ENCODE assay signal across 31 mouse cellular contexts in the genomic region with DNA sequence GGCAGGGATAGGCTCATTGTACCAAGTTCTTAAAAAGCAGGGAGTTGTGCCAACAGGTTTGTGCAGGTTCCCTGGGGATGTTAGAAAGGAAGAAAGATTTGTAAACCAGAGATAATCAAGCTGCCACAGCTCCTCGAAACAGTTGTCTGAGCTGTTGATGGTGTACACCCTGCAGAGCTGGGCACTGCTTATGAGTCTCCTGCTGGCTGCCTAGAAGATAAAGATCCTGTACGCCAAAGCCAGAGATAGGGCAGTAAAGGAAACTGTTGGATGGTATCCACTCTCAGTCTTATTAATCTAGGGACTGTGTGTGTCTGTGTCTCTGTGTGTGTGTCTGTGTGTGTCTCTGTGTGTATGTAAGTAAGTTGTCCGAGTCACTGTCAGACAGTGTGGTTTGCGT. TPM values are rescaled to one million over a fixed set of nuclear protein-coding genes. Genes with fewer than 3 reads are reported as not detected.
DNase-seq lines count a peak whose midpoint lies in the region; ATAC-seq and TF ChIP-seq lines count a peak whose summit lies in the region.
"Had no signal": no experiment of that assay in that cellular context is flagged by ENCODE, and none has a peak within 500 bp of the region (broad histone marks: within the 10 kb centered on the region; RNA-seq: fewer than 3 reads in every experiment).

No protein-coding gene starts in this region.

- H3K27me3 ChIP-seq in liver, embryonic 13.5 days, result no peaks in the 10 kb centered on the region
- no peaks in the 10 kb centered on the region for H3K27me3 ChIP-seq in liver, postnatal 0 days (ENCODE audit: insufficient read depth, low read length)
- no peaks in the 10 kb centered on the region for H3K27me3 ChIP-seq in stomach, postnatal 0 days (ENCODE audit: control insufficient read depth, insufficient read depth, low read length)
- H3K27me3 ChIP-seq: CH12.LX; limb, embryonic 12.5 days; midbrain, embryonic 13.5 days; neural tube, embryonic 13.5 days; Patski had no signal

- no peaks in the 10 kb centered on the region for H3K9me3 ChIP-seq in liver, embryonic 13.5 days (replicated peaks)
- H3K9me3 ChIP-seq in liver, postnatal 0 days (ENCODE audit: low read length), result no peaks in the 10 kb centered on the region
- H3K9me3 ChIP-seq in stomach, postnatal 0 days (ENCODE audit: control insufficient read depth, low read length), result no peaks in the 10 kb centered on the region
- H3K9me3 ChIP-seq: forebrain, embryonic 10.5 days; heart, embryonic 10.5 days; limb, embryonic 12.5 days; midbrain, embryonic 13.5 days; neural tube, embryonic 13.5 days had no signal

- H3K9ac ChIP-seq in liver, embryonic 13.5 days, result no peak overlapping the region
- no peak overlapping the region for H3K9ac ChIP-seq in liver, postnatal 0 days (replicated peaks)
- H3K9ac ChIP-seq in stomach, postnatal 0 days (ENCODE audit: low read length), result no peak overlapping the region
- H3K9ac ChIP-seq: hindbrain, embryonic 14.5 days; limb, embryonic 12.5 days; midbrain, embryonic 13.5 days; neural tube, embryonic 13.5 days had no signal

- H3K4me1 ChIP-seq in liver, embryonic 13.5 days (replicated peaks), result peaks cover 22% of the 10 kb centered on the region
- H3K4me1 ChIP-seq in liver, postnatal 0 days (ENCODE audit: insufficient read depth), result no peaks in the 10 kb centered on the region; the same call in 1 of the 2 replicates
- no peaks in the 10 kb centered on the region for H3K4me1 ChIP-seq in stomach, postnatal 0 days (replicated peaks; ENCODE audit: control insufficient read depth, insufficient read depth)
- H3K4me1 ChIP-seq: forebrain, embryonic 10.5 days had no signal

- H3K4me2 ChIP-seq in liver, embryonic 13.5 days, result no peak overlapping the region
- no peak overlapping the region for H3K4me2 ChIP-seq in liver, postnatal 0 days (ENCODE audit: low read depth, low read length)
- no peak overlapping the region for H3K4me2 ChIP-seq in stomach, postnatal 0 days (replicated peaks; ENCODE audit: low read depth)
- H3K4me2 ChIP-seq: hindbrain, embryonic 14.5 days; limb, embryonic 12.5 days; midbrain, embryonic 13.5 days; neural tube, embryonic 13.5 days had no signal

- H3K4me3 ChIP-seq in gastrocnemius, adult 2 months, result no peak overlapping the region
- no peak overlapping the region for H3K4me3 ChIP-seq in liver, embryonic 13.5 days (replicated peaks)
- no peak overlapping the region for H3K4me3 ChIP-seq in liver, postnatal 0 days (ENCODE audit: low read depth, low read length)
- H3K4me3 ChIP-seq in stomach, postnatal 0 days (ENCODE audit: low read depth, low read length), result no peak overlapping the region
- H3K4me3 ChIP-seq: forebrain, embryonic 10.5 days; heart, embryonic 10.5 days; left cerebral cortex, adult 2 months; limb, embryonic 12.5 days; midbrain, embryonic 13.5 days; neural tube, embryonic 13.5 days had no signal

- H3K27ac ChIP-seq in gastrocnemius, adult 2 months, result peak overlapping the region; percentile 67
- no peak overlapping the region for H3K27ac ChIP-seq in liver, embryonic 13.5 days
- no peak overlapping the region for H3K27ac ChIP-seq in liver, postnatal 0 days (ENCODE audit: low read depth)
- H3K27ac ChIP-seq in stomach, postnatal 0 days (replicated peaks), result no peak overlapping the region
- H3K27ac ChIP-seq: forebrain, embryonic 10.5 days; heart, embryonic 10.5 days; hindbrain, embryonic 14.5 days; left cerebral cortex, adult 2 months; limb, embryonic 12.5 days; midbrain, embryonic 13.5 days; neural tube, embryonic 13.5 days had no signal

- no peak for TF ChIP-seq EP300 in liver, postnatal 0 days (IDR thresholded peaks at IDR 0.05; ENCODE audit: low read depth)
- no peak for TF ChIP-seq EP300 in stomach, postnatal 0 days (optimal IDR thresholded peaks at IDR 0.05)

- no peak; the same call in 1 of the 2 replicates for TF ChIP-seq CTCF in gastrocnemius, adult 2 months (IDR thresholded peaks at IDR 0.05)
- TF ChIP-seq CTCF in liver, postnatal 0 days (IDR thresholded peaks at IDR 0.05; ENCODE audit: low read depth), result no peak
- no peak for TF ChIP-seq CTCF in stomach, postnatal 0 days (IDR thresholded peaks at IDR 0.05; ENCODE audit: low read depth)

- no peak for DNase-seq in gastrocnemius, adult 2 months
- DNase-seq in gastrocnemius, postnatal 14 days, result no peak
- no peak for DNase-seq in liver, embryonic 13.5 days
- DNase-seq in liver, postnatal 0 days, result no peak
- DNase-seq in stomach, postnatal 0 days (ENCODE audit: low spot score), result no peak
- DNase-seq: adrenal gland, postnatal 10 days; cerebellum, adult 9-11 months; gastrocnemius, postnatal 25 days; heart, adult 11 months; heart, postnatal 4 days; kidney, adult 11 months; kidney, postnatal 14 days; lung, adult 2 months; lung, postnatal 14 days had no signal

- peak; percentile 35; the same call in 1 of the 2 replicates for ATAC-seq in liver, embryonic 13.5 days (ENCODE audit: low read depth)
- no peak for ATAC-seq in liver, postnatal 0 days
- 0 out of 2 replicates have a peak, but pooled peaks have one; percentile 55 for ATAC-seq in erythroid progenitor cell, adult 5-6 weeks (replicated peaks; ENCODE audit: low FRiP score, poor library complexity, severe bottlenecking)
- ATAC-seq in stomach, postnatal 0 days (ENCODE audit: low FRiP score, low TSS enrichment), result no peak
- ATAC-seq: forebrain, embryonic 16.5 days; inflammation-experienced regulatory T-cells, adult 6 months; midbrain, embryonic 13.5 days; Patski had no signal

- intact Hi-C loops in gastrocnemius, adult 2 months (cut with DNase I), result no loop called here
- intact Hi-C loops in gastrocnemius, postnatal 14 days (cut with DNase I; ENCODE audit: low total_unique reads), result loop anchor here (5.0 kb wide), 1 partner anchor 39 kb away; a partner anchor contains a TSS

- WGBS in liver, embryonic 13.5 days (ENCODE audit: insufficient replicate concordance), result 42% methylated on average over 4 of the region's 4 CpGs
- 67% methylated on average over 4 of the region's 4 CpGs for WGBS in liver, postnatal 0 days (ENCODE audit: insufficient replicate concordance)
- 50% methylated on average over 4 of the region's 4 CpGs for WGBS in stomach, postnatal 0 days

- no peaks in the 10 kb centered on the region for H3K36me3 ChIP-seq in liver, embryonic 13.5 days
- peaks cover 10% of the 10 kb centered on the region for H3K36me3 ChIP-seq in liver, postnatal 0 days (replicated peaks; ENCODE audit: insufficient read depth, low read length)
- no peaks in the 10 kb centered on the region for H3K36me3 ChIP-seq in stomach, postnatal 0 days (ENCODE audit: control insufficient read depth, insufficient read depth, low read length)

RNA-seq across cellular contexts. Expression of a gene that starts 37.8 kb away (rescaled TPM):
- 10 to 100 TPM; 28.4 to 56.4 TPM for total RNA-seq in gastrocnemius, adult 2 months (2021)
- total RNA-seq in gastrocnemius, postnatal 14 days (2021), result 10 to 100 TPM; 44.5 to 44.6 TPM
- polyA plus RNA-seq in liver, embryonic 13.5 days (2015; fragmentation: Nextera tagmentation; extraction: Ambion mirVana), result 2.6 and 2.8 TPM in 2 replicates
- 3.0 and 3.7 TPM in 2 replicates for polyA plus RNA-seq in liver, postnatal 0 days (2015; fragmentation: Nextera tagmentation; extraction: Ambion mirVana)
- total RNA-seq in erythroid progenitor cell, adult 5-6 weeks (2015; ENCODE audit: low replicate concordance), result 12.3 and 15.9 TPM in 2 replicates
- 8.7 and 10.8 TPM in 2 replicates for total RNA-seq in erythroid progenitor cell, adult 5-6 weeks (2017; ENCODE audit: low replicate concordance)
- polyA plus RNA-seq in stomach, postnatal 0 days (2015; fragmentation: Nextera tagmentation; extraction: Ambion mirVana), result 7.6 and 9.2 TPM in 2 replicates
- polyA plus RNA-seq: inflammation-experienced regulatory T-cells, adult 6 months had no signal

RNA-seq across cellular contexts. Expression of a gene that starts 43.0 kb away (rescaled TPM):
- not detected for total RNA-seq in gastrocnemius, adult 2 months (2021)
- total RNA-seq in gastrocnemius, postnatal 14 days (2021), result under 1 TPM; 0.27 to 0.35 TPM
- polyA plus RNA-seq in liver, embryonic 13.5 days (2015; fragmentation: Nextera tagmentation; extraction: Ambion mirVana), result 0.07 and 0.08 TPM in 2 replicates
- 0.49 and 0.76 TPM in 2 replicates for polyA plus RNA-seq in liver, postnatal 0 days (2015; fragmentation: Nextera tagmentation; extraction: Ambion mirVana)
- not detected in 2 replicates for total RNA-seq in erythroid progenitor cell, adult 5-6 weeks (2015; ENCODE audit: low replicate concordance)
- not detected in 2 replicates for total RNA-seq in erythroid progenitor cell, adult 5-6 weeks (2017; ENCODE audit: low replicate concordance)
- not detected in 2 replicates for polyA plus RNA-seq in stomach, postnatal 0 days (2015; fragmentation: Nextera tagmentation; extraction: Ambion mirVana)
- total RNA-seq: adrenal gland, postnatal 10 days; CH12.LX; ES-E14; gastrocnemius, postnatal 25 days; liver, adult 2 months; megakaryocyte, adult 5-6 weeks had no signal
- polyA plus RNA-seq: C2C12; forebrain, embryonic 10.5 days; inflammation-experienced regulatory T-cells, adult 6 months; kidney, embryonic 14.5 days; limb, embryonic 12.5 days; liver, adult 2 months; midbrain, embryonic 13.5 days; neural tube, embryonic 13.5 days; Patski had no signal

Comparison
In these comparisons a context has a peak if more than half of its experiments do, and no peak if none do; other contexts are left out.
1. ATAC-seq: peak in liver, embryonic 13.5 days (single experiment) and erythroid progenitor cell, adult 5-6 weeks (single experiment); none in liver, postnatal 0 days (single experiment) and stomach, postnatal 0 days (single experiment).